Mouse (Mus musculus) Muller cell, postnatal 12 days (primary cell): ENCODE measurements around the gene Slc1a7.
A peak's percentile ranks its signal among the peaks of the same experiment; 100 is the strongest.

Experiments
- DNase-seq: peaks from one replicate; pipeline ENCODE4 v3.0.0-alpha.2; 2015; ENCODE audit errors: inconsistent ontology term

The Slc1a7 gene

DNA sequence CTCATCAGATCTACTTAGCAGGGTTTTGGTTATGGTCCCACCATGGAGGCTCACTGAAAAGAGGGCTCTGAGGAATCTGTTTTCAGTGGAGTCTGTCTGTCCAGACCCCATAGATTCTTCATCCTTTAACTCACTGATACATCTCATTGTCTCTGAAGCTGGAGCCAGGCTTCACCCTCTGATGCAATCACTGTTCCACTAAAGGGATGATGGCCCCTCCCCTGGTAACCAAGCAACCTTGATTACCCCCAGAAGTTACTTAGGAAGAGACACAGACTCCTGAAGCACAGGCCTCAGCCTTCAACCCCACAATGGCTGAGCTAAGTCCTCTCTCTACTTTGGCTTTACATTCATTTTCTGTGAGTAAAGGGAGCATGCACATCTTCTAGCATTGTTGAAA lies 1.6 kb downstream of the Slc1a7 start:
- DNase-seq = no peak

DNA sequence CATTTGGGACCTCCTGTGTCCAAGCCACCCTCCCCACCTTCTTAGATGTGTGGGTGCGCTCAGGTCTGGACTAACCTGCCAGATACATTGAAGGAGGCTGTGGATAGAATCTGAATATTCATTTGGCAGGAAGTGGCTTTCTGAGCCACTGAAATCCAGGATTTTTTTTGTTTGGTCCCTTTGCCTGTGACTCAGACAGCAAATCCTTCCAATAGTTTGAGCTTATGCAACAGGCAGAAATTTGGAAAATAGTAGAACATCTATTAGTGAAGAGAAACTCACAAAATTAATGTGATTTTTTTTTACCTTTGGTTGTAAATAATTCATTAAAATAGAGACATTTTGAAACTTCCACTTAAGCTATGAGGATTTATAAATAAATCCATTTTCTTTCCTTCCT lies 3.0 kb downstream of the Slc1a7 start:
- no peak for DNase-seq

DNA sequence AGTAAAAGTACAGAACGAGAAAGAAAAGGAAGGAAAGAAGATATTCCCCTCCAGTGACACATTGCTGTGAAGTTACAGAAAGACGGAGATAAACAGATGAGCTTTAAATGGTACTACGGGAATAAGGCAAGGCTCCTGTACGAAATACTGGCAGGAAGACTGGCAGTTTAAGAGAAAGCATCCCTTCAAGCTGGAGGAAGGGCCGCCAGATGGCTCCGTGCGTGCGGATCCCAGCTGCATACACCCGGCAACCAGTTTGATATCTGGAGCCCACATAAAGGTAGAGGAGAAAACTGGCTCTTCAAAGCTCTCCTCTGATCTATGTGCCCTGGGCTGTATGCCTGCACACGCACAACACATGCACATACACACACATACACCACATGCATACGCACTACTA lies 6.4 kb downstream of the Slc1a7 start:
- DNase-seq = no peak

DNA sequence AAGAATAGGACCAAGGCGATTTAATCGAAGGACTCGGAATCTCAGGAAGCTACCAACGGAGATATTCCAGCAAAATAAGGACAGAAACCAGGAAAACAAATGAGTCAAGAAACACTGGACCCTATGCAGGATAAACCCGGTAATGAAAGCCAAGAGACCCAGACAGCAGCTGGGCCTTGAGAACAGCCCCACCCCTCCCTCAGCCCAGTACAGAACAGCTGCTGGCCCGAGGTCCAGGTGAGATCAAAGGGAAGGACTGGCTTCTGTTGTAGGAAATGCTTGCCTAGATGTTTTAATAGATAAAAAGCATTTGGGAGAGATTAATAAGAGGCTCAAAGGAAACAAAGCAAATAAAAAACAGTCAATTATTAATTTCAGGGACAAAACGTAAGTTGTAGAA lies 6.9 kb downstream of the Slc1a7 start:
- DNase-seq = no peak

DNA sequence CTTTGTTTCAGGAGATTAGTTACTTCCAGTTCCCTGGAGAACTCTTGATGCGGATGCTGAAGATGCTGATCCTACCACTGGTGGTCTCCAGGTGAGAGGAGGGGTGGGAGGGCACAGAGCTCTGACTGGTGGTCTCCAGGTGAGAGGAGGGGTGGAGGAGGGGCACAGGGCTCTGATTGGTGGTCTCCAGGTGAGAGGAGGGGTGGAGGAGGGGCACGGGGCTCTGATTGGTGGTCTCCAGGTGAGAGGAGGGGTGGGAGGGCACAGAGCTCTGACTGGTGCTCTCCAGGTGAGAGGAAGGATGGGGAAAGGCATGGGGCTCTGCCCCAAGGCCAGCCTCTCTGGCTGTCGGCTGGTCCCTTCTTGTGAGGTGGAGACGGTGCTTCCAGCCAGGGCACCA lies 9.5 kb downstream of the Slc1a7 start:
- DNase-seq = no peak

DNA sequence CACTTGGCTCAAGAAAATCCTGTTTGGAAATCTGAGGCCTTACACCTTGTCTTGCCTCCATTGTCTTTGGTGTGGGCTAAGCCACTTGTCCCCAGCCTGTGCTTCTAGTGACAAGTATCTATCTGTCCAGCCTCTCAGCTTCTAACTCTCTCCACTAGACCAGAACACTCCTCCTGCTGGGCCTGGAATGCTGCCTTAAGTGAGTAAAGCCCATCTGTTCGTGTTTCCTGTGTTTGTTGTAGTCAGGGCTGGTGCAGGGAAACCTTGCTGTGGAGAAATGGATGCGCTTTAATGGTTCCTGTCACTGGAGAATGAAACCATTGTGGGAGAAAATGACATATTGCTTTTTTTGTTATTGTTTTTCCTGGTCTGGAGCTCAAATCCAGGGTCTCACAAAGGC lies 11.4 kb downstream of the Slc1a7 start:
- peak; percentile 53 for DNase-seq

DNA sequence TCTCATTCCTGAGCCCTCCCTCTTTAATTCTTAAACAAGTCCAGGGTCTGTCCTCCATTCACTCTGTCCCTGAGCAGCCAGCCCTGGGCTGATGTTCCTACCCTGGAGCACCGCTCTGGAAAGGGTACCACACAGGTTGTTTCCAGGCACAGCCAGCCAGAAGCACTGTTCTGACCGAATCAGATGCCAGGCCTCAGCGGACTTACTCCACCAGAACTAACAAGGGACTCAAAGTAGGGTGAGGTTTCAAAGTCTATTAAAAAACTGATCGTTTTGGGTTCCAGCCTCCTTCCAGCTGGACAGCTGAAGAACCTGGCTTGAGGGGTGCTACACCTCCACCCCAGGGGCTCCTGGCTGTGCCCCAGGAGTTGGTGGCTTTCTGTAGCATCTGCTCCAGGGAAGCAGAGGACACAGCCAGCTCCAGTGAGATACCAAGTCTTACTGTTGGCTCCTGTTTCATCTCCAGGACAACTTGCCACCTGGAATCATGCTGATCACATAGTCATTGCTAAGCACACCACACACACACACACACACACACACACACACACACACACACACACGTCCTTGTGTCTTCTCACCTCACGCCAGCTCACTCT lies 12.0 kb downstream of the Slc1a7 start:
- no peak for DNase-seq

DNA sequence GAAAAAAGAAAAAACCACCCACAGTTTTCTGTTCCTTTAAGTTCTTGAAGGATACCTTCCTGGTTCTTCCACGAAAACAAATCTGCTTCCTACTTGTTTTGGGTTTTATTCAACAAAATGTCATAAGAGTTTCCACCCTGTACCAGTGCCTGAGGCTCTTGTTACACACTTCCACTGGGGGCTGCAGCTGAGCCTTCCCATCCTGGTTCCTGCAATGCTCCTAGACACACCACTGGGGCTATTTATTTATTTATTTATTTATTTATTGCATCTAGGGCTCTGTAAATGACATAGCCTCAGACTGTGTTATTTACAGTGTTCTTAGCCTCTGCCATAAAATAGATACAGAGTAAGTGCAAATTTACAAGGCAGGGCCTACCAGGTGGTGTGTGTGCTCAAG lies 15.6 kb downstream of the Slc1a7 start:
- DNase-seq = no peak

DNA sequence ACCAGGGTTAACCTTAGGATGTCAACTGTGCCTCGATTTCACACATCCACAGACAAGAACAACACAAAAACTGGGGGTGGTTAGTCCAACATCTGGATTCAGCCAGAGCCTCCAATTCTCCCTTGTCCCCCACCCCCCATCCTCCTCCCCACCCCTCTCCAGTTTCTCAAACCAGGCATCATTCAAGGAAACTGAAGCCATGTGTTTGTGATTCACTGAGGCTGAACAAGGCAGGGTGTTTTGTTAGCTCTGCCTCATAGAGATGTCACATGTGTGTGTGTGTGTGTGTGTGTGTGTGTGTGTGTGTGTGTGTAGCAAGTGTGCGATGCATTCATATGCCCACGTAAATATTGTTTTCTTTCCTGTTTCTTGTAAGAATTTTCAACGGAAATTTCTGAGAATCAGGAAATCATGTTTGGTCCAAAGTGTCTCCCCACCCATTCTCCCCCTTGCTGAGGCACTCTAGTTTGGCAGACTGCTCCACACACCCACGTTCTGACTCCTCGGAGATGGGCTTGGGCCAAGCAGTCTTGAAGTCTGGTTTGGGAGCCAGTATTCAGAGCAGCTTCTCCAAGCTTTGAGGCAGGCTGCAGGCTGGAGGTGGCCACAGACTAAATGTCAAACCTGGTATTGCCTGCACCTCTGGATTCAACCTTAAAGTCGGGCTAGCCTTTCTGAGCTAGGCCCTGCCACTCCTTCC lies 16.3 kb downstream of the Slc1a7 start:
- peak; percentile 72 for DNase-seq

DNA sequence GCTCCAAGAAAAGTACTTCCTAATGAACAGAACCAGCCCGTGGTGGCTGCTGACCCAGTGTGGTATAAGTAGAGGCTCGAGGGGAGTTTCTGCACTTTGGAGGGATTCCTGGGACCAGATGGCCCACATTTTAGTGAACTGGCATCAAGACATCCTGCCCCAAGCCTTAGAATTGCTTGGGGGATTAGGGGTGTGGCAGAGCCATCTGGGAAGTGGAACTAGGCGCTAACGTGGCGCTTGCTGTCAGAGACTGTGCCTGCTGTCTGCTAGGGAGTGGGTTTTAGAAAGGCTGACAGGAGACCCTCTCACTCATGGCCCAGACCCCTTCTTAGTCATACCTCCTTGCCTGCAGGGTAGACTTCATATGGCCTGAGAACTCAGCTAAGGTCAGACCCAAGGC lies 17.7 kb downstream of the Slc1a7 start:
- DNase-seq = no peak

DNA sequence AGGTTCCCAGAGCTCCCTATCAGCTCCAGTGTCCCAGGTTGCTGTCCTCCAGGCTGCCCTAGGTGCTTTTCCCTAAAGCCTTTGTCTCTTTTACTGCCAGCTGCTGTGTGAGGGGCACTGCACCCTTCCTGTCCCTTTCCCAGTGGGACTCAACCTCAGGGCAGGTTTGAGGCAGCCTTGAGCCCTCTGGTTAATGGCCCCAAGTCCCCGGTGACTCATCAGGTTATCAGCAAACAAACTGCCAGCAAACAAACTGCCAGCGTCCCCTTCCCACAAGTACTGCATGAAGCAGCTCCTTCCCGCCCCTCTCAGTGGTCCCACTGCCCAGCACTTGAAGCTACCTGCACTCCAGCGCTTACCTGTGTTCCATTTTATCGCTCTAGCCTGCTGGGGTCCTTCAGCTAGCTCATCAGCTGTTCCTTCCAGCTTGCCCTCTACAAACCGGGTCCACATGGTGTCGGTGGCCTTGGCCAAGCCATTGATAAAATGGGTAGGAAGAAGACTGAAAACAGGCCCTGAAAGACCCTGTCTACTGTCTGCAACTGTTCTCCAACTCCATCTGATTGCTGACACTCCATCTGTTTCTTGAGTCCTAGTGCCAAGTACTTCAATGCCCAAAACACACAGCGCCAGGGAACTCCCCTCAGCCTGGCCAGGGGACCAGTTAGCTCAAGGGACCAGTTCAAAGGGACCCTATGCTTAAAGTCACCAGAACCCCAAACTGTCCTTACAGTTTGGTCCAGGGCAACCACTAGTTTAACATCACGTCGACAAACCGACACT lies 18.4 kb downstream of the Slc1a7 start:
- DNase-seq = no peak

DNA sequence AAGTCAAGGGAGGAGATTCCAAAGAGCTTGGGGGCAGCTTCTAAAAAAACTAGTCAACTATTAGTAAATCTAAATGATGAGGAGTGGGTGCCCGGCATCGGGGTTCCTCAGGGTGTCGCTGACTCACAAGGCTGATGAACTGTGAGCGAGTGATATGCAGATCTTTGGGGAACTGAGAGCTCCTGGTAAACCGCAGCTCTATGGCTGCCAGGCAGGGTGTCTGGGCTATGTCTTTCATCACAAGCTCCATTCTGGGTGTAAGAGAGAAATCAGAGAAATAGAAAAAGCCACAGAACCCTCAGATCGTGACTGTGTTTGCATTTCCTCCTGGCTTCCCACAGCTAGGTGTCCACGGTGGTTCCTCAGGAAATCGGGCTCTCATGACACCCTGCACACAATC lies 20.8 kb downstream of the Slc1a7 start:
- no peak for DNase-seq

DNA sequence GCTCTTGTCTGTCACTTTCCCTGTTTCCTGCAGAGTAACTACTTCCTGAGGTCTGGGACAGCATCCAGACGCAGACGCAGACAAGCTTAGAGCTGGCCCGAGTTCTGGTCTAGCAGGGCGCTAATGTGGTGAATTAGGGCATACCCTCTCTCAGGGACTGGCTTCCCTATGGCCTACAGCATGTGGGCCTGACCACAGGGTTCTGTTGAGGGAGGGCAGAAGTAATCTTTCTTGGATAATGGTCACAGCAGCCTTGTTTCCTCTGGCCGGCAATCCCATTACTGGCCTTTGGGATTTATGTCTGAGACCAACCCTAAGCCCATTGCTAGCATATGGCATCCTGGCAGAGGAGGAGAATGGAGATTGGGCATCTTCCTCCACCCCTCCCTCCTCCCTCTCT lies 22.7 kb downstream of the Slc1a7 start:
- peak; percentile 32 for DNase-seq

DNA sequence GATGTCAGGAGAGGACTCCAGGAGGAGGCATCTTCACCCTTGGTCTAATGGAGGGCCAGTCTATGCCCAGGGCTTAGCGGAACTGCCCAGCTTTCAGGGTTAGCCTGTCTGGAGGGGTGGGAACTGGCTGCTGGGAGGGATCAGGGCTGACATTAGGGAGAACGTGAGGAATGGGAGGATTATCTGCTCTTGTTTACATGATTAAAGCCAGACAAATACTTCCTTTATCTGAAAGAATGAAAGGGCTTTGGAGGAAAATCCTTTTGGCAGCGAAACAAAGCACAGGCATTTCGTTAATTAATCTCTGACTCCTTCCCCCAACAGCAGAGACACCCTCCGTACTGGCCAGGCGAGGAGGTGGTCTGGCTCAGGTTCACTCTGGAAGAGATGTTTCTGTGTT lies 23.7 kb downstream of the Slc1a7 start:
- DNase-seq = peak; percentile 89

DNA sequence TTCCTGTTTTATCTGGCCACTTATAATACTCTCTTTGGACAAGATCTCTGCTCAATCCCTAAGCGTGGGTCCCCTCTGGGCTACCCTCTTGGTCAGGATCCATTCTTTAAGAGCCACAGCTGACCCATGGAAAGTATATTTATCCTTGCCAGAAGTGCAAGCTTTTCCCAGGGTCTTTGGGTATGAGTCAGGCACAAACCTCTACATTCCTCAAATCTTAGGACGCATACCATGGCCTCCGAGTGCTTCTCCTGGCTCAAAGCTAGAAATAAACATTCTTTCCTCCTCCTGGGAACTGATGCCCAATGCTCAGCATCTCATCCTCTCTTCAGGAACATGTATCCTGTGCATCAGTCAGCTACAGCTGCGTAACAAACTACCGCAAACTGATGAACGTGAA lies 26.9 kb downstream of the Slc1a7 start:
- DNase-seq = peak; percentile 69

DNA sequence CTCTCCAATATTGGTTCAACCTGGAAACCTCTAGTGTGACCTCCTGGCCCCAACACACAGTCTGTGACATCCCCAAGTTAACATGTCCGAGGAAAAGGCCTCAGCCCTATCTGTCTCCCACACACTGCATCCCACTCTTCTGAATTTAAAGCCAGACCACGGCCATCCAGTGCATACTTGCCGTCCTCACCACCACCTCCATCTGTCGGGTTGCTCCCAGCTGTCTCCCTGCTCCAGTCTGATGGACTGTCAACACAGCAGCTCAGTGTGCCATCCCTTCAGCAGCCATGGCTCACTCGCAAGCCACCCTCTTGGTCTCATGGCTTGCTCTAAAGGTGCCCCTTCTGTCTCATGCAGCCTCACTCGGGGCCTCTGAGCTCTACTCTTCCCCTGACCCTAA lies 27.6 kb downstream of the Slc1a7 start:
- DNase-seq = no peak

DNA sequence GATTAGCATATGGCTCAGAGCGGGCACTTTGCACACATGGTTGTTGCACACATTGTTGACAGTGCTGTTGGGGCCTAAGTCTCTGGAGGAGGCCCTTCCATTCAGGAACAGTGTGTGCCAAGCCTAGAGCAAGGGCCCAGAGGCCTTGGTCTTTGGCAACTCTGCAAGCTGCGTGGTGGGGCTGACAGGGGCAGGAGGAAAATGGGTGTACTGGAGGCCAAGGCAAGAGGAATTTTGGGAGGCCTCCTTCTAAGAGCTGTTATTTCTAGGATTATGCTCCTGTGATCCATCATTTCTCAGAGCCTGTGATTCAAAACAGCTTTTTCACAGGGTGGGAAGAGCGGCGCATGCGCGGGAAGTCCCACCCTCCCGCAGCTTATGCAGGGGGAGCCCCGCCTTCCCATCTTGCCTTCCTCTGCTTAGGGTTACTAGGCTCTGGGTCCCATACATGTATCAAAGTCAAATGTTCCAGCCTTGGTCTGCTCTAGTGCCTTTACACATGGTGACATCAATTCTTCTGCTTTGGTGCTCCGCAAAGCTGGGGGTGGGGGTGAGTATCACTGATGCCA lies 28.4 kb downstream of the Slc1a7 start:
- no peak for DNase-seq

DNA sequence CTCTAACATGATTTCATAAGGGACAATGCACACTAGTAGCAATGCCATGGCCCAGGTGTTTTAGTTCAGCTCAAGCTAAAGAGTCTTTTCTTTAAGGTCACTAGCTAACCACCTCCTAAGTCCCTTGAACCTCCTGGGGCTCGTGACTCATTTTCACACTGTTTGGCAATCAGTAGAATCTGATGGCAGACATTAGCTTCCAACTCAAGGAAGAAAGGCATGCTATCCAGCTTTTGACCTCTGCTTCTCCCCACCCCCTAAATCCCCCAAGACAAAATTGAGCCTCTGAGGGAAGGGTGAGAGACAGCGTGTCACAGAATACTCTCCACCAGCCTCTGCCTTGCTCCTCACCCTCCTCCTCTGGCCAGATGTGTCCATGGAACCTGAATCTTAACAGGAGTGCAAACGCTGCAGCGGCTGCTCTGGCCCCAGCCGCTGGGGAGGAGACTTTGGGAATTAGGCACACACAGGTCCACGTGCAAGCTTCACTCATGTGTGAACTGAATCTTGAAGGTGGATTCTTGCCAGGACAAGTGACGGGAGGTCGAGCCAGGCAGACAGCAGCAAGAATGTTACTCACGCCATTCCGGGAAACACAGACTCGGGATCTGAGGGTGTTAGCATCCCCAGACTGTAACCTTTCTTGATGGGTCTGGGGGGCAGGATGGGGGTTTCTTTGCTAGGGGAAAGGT lies 30.7 kb downstream of the Slc1a7 start:
- DNase-seq = peak; percentile 85

DNA sequence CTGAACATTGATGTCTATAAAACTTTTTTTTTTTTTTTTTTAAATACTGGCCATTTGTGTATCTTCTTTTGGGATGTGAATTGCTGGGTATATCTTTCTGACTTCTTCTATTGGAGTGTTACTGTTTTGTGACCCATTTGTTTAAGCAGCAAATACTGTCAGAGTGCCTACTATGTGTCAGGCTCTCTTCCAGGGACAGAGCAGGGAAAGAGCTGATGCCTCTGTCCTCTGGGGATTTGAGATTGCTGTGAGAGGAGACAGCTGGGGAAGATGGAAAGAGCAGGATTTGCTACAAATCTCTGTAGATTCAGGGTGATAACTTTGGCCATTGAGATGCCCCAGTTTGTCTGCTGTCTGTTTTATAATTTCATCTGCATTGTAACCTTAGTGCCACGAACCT lies 31.2 kb downstream of the Slc1a7 start:
- DNase-seq = no peak

DNA sequence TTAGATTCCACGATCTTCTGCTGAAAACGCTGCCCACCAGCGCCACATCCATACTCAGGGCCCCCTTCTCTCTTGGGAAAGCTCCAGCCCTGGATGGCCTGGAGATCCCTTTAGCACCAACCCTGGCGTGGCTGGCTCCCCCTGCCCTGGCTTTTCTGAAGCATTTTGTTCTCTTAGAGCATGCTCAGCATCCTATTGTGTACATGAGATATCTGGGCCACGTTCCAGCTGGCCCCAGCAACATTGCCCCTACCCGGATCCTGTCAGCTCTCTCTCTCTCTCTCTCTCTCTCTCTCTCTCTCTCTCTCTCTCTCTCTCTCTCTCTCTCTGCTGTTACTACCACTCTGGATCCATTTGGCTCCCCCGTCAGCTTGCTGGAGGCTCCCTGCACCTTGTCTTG lies 37.2 kb downstream of the Slc1a7 start:
- peak; percentile 70 for DNase-seq

DNA sequence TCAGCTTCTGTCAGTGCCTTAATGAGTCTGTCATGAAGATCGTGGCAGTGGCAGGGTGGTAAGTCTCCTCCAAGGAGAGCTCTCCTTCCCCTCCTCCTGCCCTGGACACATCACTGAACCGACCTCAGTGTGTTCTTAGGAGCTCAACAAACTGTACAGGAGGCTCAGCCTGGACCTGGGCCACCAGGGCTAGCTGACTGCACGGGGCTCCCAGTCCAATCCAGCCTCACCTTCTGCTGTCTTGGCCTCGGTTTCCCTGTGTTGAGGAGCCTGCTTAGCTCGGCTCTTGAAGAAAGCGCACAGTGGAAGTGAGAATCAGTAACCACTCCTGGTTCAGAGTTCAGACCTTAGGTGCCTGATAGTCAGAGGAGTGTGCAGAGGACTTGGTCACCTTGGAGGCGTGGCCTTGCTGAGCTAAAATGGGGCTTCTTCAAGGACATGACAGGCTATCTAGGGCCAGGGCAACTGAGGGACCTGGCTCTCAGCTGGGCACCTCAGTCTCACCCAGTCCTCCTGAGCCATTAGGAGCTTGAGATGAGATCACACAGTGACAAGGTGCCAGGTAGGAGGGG lies 39.5 kb downstream of the Slc1a7 start:
- no peak for DNase-seq

DNA sequence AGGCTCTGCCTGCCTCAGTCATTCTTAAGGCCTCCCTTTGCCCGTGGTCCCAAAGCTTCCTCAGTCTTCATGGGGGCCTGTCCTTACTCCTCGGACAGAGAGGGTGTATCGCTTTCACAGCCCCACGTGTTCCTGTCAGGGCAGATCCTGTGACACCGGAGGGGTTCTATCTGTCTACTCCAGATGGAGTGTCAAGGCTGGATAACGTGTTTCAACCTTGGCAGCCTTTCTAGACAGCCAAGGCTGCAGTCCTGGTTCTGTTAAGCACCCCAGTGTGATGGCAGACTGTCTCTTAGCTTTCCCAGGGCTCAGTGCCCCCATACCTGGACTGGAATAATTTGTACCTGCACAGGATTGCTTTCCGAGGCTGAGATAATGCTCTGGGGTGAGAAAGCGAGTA lies 40.4 kb downstream of the Slc1a7 start:
- DNase-seq = no peak
